Mouse (Mus musculus): ENCODE results near the gene Drc1.

Drc1 gene

GRCm38 (mm10) chr5:30287106-30287882 is 6.1 kb downstream of the Drc1 start:
- DNase-seq: no peak

GRCm38 (mm10) chr5:30340815-30341214 is 59.6 kb downstream of the Drc1 start:
- no peak for DNase-seq

GRCm38 (mm10) chr5:30341601-30342365 is 60.6 kb downstream of the Drc1 start:
- DNase-seq: no peak

- DNase-seq: no peak
Observed at GRCm38 (mm10) chr5:30342601-30343015, 61.4 kb downstream of the Drc1 start.

- DNase-seq: peak; percentile 56 to 85
Observed at GRCm38 (mm10) chr5:30343107-30343506, 61.9 kb downstream of the Drc1 start.

GRCm38 (mm10) chr5:30343886-30344285 is 62.7 kb downstream of the Drc1 start:
- DNase-seq: no peak

- DNase-seq: no peak
Observed at GRCm38 (mm10) chr5:30353605-30354004, 72.4 kb downstream of the Drc1 start.

GRCm38 (mm10) chr5:30355114-30355513 is 73.9 kb downstream of the Drc1 start:
- no peak for DNase-seq

- DNase-seq: no peak
Observed at GRCm38 (mm10) chr5:30355559-30356159, 74.5 kb downstream of the Drc1 start.

- DNase-seq: no peak
Observed at GRCm38 (mm10) chr5:30356647-30357046, 75.5 kb downstream of the Drc1 start.

- peak in 1 of 2 experiments; percentile 2 for DNase-seq
Observed at GRCm38 (mm10) chr5:30358436-30359099, 77.4 kb downstream of the Drc1 start.

- DNase-seq: no peak
Observed at GRCm38 (mm10) chr5:30367405-30367804, 86.2 kb downstream of the Drc1 start.

- peak in 1 of 2 experiments; percentile 13 for DNase-seq
Observed at GRCm38 (mm10) chr5:30369426-30369825, 88.2 kb downstream of the Drc1 start.

- no peak for DNase-seq
Observed at GRCm38 (mm10) chr5:30382876-30383275, 101.7 kb downstream of the Drc1 start.

GRCm38 (mm10) chr5:30387726-30388125 is 106.5 kb downstream of the Drc1 start:
- DNase-seq: no peak

GRCm38 (mm10) chr5:30389836-30390235 is 108.6 kb downstream of the Drc1 start:
- no peak for DNase-seq

GRCm38 (mm10) chr5:30391473-30391872 is 110.3 kb downstream of the Drc1 start:
- peak; percentile 48 to 87 for DNase-seq

GRCm38 (mm10) chr5:30400521-30400920 is 119.3 kb downstream of the Drc1 start:
- DNase-seq: no peak

GRCm38 (mm10) chr5:30401165-30401564 is 120.0 kb downstream of the Drc1 start:
- DNase-seq: no peak

GRCm38 (mm10) chr5:30406876-30407275 is 125.7 kb downstream of the Drc1 start:
- peak in 1 of 2 experiments; percentile 6 for DNase-seq

GRCm38 (mm10) chr5:30411524-30411923 is 130.3 kb downstream of the Drc1 start:
- DNase-seq: peak; percentile 34 to 38

GRCm38 (mm10) chr5:30415381-30415780 is 134.2 kb downstream of the Drc1 start:
- DNase-seq: no peak

GRCm38 (mm10) chr5:30415876-30416275 is 134.7 kb downstream of the Drc1 start:
- no peak for DNase-seq
